Mouse (Mus musculus): ENCODE data around the gene Gm3500.
"Not testable (repeated sequence)": the region's sequence is repeated elsewhere in the genome, so short reads cannot be mapped to it uniquely, and the experiment has no call there.

Gene Gm3500

GRCm38 (mm10) chr14:5388949-5389348 lies at the start of gene Gm3500:
Gene Gm3500 (minus strand): TSS chr14:5389049.
- in situ Hi-C loops (cut with MboI): not testable (repeated sequence)

GRCm38 (mm10) chr14:5334828-5335227 lies 54.0 kb downstream of the Gm3500 start, which contains the start of gene Gm3542:
Gene Gm3542 (minus strand): TSS chr14:5334928.
- in situ Hi-C loops (cut with MboI): not testable (repeated sequence)
